Mouse (Mus musculus) midbrain, embryonic 16.5 days (tissue): ENCODE results near the gene 4931422A03Rik. TPM values are rescaled to one million over a fixed set of nuclear protein-coding genes. Genes with fewer than 3 reads are reported as not detected.

Source experiments
- ATAC-seq: fragments of 200-750 bp; cut with Nextera tagmentation; 2 replicates; pipeline ENCODE4 v1.8.0; 2017; ENCODE audit warnings: moderate TSS enrichment
- H3K27ac ChIP-seq: fragments of 300-500 bp; sonication (generic); 2 replicates; pipeline ENCODE4 v1.5.1; 2014; ENCODE audit warnings: mild to moderate bottlenecking, low read length, mixed read lengths
- H3K27me3 ChIP-seq: fragments of 300-500 bp; sonication (generic); 2 replicates; pipeline ENCODE4 v1.6.1; 2014; ENCODE audit warnings: low read depth, low read length, mixed read lengths; ENCODE audit not compliant: control insufficient read depth, insufficient read depth
- H3K36me3 ChIP-seq: fragments of 300-500 bp; sonication (generic); 2 replicates; pipeline ENCODE4 v1.6.1; 2014; ENCODE audit warnings: mild to moderate bottlenecking, low read length, moderate library complexity, mixed read lengths; ENCODE audit not compliant: control insufficient read depth, insufficient read depth
- H3K4me1 ChIP-seq: fragments of 300-500 bp; sonication (generic); 2 replicates; pipeline ENCODE4 v1.6.1; 2014; ENCODE audit warnings: mild to moderate bottlenecking, low read length, mixed read lengths; ENCODE audit not compliant: control insufficient read depth, insufficient read depth
- H3K4me2 ChIP-seq: fragments of 300-500 bp; sonication (generic); 2 replicates; pipeline ENCODE4 v1.6.1; 2014; ENCODE audit warnings: mild to moderate bottlenecking, low read length, mixed read lengths
- H3K4me3 ChIP-seq: fragments of 300-500 bp; sonication (generic); 2 replicates; pipeline ENCODE4 v1.5.1; 2014; ENCODE audit warnings: low read depth, mild to moderate bottlenecking, low read length, moderate library complexity, mixed read lengths
- H3K9ac ChIP-seq: fragments of 300-500 bp; sonication (generic); 2 replicates; pipeline ENCODE4 v1.6.1; 2014; ENCODE audit warnings: low read depth, low read length, mixed read lengths
- H3K9me3 ChIP-seq: fragments of 300-500 bp; sonication (generic); replicated peaks from 2 replicates; pipeline ENCODE4 v1.6.1; 2014; ENCODE audit warnings: mild to moderate bottlenecking, low read length, mixed read lengths; ENCODE audit not compliant: control insufficient read depth, poor library complexity, severe bottlenecking
- WGBS: fragments of 180-500 bp; shearing (Covaris S2); extraction: QIAGEN DNeasy Blood & Tissue Kit; methylation state at CpG from one replicate; pipeline ENCODE4 v1.1.7; 2014; 5-methylcytosine and 5-hydroxymethylcytosine counted together
- polyA plus RNA-seq: library from polyadenylated mRNA; unstranded; fragments of >200 nt; fragmentation: Nextera tagmentation; extraction: Ambion mirVana; gene quantifications from 2 replicates; pipeline ENCODE4 v1.2.1, GENCODE M21; 2015

4931422A03Rik gene
- polyA plus RNA-seq, 1 experiment from 2014 or later, result 2.3 TPM

DNA sequence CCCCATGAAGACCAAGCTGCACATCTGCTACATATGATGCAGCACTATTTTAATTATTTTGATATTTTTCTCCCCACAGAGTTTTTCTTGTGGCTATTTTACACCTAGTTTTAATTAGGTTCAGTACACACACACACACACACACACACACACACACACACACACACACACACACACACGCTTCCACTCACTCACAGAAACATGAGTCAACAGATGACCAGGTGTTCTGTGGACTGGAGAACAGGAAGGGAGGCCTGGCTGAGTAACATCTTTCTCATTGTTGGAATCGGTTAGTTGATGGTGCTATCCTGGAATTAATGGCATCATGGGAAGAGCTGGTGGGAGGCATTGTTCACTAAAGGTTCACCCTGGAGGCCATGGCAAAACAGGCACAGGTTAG, 90.5 kb downstream of the 4931422A03Rik start:
- no peak overlapping the region for H3K4me3 ChIP-seq
- H3K27ac ChIP-seq, result no peak overlapping the region
- H3K4me2 ChIP-seq, result no peak overlapping the region
- H3K36me3 ChIP-seq, result no peaks in the 10 kb centered on the region
- ATAC-seq, result no peak
- 86% methylated on average over 2 of the region's 2 CpGs for WGBS
- H3K27me3 ChIP-seq, result no peaks in the 10 kb centered on the region; the same call in 1 of the 2 replicates
- H3K9ac ChIP-seq, result no peak overlapping the region
- no peaks in the 10 kb centered on the region for H3K9me3 ChIP-seq
- no peaks in the 10 kb centered on the region for H3K4me1 ChIP-seq

DNA sequence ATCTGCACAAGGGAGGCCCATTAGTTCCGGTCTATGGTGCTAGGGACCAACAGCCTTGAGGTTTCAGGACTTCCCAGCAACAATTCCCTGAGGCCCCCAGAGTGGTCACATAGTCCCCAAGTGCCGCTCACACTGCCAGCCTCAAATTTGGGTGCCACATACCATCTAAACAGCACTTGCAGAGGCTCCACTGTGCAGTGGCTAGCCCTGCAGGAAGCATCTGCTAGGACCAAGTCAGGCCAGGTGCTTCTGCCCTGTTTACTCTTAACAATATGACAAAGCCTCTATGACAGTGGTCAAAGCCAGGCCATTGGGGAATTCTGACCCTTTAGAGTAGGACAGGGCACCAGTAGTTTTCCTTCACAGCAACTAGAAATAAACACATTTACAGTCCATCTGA, 91.5 kb downstream of the 4931422A03Rik start:
- Histone ChIP-seq H3K9me3 (no peaks in the 10 kb centered on the region), H3K36me3 (no peaks in the 10 kb centered on the region), H3K27me3 (no peaks in the 10 kb centered on the region; the same call in 1 of the 2 replicates), H3K4me1 (no peaks in the 10 kb centered on the region), H3K4me2 (no peak overlapping the region), H3K9ac (no peak overlapping the region), H3K27ac (no peak overlapping the region), H3K4me3 (no peak overlapping the region)
- ATAC-seq, result no peak
- WGBS, result 82% methylated on average over 2 of the region's 2 CpGs

DNA sequence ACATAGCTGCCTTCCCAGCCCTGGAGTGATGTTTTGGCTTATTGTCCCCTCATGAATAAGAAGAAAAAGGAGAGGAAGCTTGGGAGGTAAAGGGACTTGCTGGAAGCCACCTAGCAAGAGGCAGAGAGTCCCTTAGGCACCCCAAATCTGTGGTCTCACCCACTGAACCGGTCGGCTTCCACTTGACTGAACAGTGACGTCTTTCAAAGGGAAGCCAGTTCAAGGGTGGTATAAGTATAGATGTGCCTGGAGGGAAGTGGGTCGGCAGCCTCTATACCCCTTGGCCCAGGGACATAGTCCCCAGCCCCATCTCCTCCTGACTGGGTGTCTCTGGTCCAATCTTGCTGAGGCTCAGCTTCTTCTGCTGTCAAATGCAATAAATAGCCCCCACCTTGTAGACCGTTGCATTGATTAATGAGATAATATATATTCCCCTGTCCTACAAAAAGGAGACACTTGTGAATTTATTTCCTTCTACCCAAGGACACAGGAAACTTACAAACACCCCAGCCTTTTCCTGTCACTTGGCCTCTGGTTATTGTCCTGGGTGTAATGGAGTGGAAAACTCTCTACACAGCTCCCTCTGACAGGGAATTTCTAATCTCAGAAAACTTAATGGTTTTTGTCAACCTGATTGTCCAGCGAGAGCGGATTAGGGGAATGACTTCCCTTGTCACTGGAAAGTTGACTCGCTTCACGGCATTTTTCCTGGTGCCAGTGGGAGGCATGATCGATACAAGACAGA, 92.3 kb downstream of the 4931422A03Rik start:
- Histone ChIP-seq H3K9ac (no peak overlapping the region), H3K27ac (no peak overlapping the region), H3K4me2 (no peak overlapping the region), H3K4me1 (no peaks in the 10 kb centered on the region), H3K4me3 (no peak overlapping the region), H3K27me3 (no peaks in the 10 kb centered on the region; the same call in 1 of the 2 replicates), H3K36me3 (no peaks in the 10 kb centered on the region), H3K9me3 (no peaks in the 10 kb centered on the region)
- ATAC-seq, result no peak
- 48% methylated on average over 10 of the region's 10 CpGs for WGBS

DNA sequence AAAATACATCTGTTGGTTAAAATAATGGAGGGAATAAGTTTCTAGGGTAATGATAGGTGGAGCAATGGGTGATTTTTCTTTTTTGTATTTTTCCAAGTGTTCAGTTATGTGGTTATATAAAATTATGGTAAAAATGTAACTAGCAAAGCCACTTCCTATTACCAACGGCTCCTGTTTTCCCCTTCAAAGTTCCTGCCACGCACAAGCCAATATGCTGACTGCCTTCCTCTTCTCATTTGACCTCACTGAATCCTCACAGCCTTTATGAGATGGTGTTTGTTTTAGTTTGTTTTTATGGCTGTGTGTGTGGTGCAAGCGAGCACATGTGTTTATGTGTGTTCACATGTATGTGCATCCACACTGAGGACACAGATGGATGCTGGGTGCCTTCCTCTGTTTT, 93.5 kb downstream of the 4931422A03Rik start:
- H3K27ac ChIP-seq, result no peak overlapping the region
- H3K9me3 ChIP-seq, result no peaks in the 10 kb centered on the region
- WGBS, result 92% methylated on average over 3 of the region's 3 CpGs
- H3K9ac ChIP-seq, result no peak overlapping the region
- no peak overlapping the region for H3K4me2 ChIP-seq
- no peak for ATAC-seq
- no peak overlapping the region for H3K4me3 ChIP-seq
- H3K4me1 ChIP-seq, result peaks cover 6% of the 10 kb centered on the region
- H3K36me3 ChIP-seq, result no peaks in the 10 kb centered on the region
- no peaks in the 10 kb centered on the region; the same call in 1 of the 2 replicates for H3K27me3 ChIP-seq

- no peaks in the 10 kb centered on the region for H3K9me3 ChIP-seq
- H3K4me2 ChIP-seq, result no peak overlapping the region
- no peak overlapping the region for H3K9ac ChIP-seq
- H3K27me3 ChIP-seq, result no peaks in the 10 kb centered on the region; the same call in 1 of the 2 replicates
- no peaks in the 10 kb centered on the region for H3K36me3 ChIP-seq
- 28% methylated on average over 7 of the region's 7 CpGs for WGBS
- peaks cover 6% of the 10 kb centered on the region for H3K4me1 ChIP-seq
- H3K4me3 ChIP-seq, result no peak overlapping the region
- no peak overlapping the region for H3K27ac ChIP-seq
- ATAC-seq, result no peak
Measured at GRCm38 (mm10) chr2:103934270-103934669, 93.9 kb downstream of the 4931422A03Rik start.

DNA sequence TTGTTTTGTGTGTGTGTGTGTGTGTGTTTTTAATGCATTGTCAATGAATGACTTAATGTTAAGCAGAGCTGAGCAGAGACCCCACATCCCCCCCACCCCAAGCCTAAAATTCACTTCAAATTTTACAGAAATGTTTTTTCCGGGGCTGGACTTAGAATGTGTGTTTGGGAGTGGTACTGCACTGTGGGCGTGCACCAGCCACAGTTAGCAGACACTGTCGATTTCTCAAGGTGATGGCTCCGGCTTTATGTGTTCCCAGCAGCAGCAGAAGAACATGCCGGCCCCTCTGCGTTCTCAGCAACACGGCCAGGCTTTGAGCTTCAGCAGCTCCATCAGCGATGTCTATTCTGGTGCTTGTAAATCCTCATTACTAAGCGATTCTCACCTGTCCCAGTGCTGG, 95.7 kb downstream of the 4931422A03Rik start:
- Histone ChIP-seq H3K36me3 (no peaks in the 10 kb centered on the region), H3K4me3 (no peak overlapping the region), H3K27me3 (no peaks in the 10 kb centered on the region; the same call in 1 of the 2 replicates), H3K4me2 (no peak overlapping the region), H3K27ac (no peak overlapping the region), H3K9ac (no peak overlapping the region), H3K4me1 (peaks cover 6% of the 10 kb centered on the region), H3K9me3 (no peaks in the 10 kb centered on the region)
- ATAC-seq, result no peak
- WGBS, result 82% methylated on average over 9 of the region's 9 CpGs

DNA sequence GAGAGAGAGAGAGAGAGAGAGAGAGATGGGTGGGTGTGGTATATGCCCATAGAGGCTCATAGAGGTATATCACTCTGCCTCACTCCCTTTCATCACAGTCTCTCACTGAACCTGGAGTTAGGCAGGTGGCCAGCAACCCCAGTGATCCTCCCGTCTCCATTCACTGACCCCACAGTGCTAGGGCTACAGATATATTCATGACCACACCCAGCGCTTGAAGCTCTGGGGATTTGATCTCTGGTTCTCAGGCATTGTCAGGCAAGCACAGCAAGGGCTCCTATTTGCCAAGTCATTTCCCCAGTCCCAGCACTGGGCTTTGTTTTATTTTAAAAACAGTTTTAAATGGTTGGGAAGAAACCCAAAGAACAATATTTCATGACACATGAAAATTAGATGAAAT, 96.1 kb downstream of the 4931422A03Rik start:
- Histone ChIP-seq H3K9ac (no peak overlapping the region), H3K4me2 (no peak overlapping the region), H3K36me3 (no peaks in the 10 kb centered on the region), H3K4me3 (no peak overlapping the region), H3K27ac (no peak overlapping the region), H3K27me3 (no peaks in the 10 kb centered on the region; the same call in 1 of the 2 replicates), H3K4me1 (peaks cover 6% of the 10 kb centered on the region), H3K9me3 (no peaks in the 10 kb centered on the region)
- no peak for ATAC-seq
- 51% methylated on average over 2 of the region's 2 CpGs for WGBS

- Histone ChIP-seq H3K4me2 (no peak overlapping the region), H3K9ac (no peak overlapping the region), H3K36me3 (no peaks in the 10 kb centered on the region), H3K4me1 (peaks cover 6% of the 10 kb centered on the region), H3K27me3 (no peaks in the 10 kb centered on the region; the same call in 1 of the 2 replicates), H3K9me3 (no peaks in the 10 kb centered on the region), H3K27ac (no peak overlapping the region), H3K4me3 (no peak overlapping the region)
- ATAC-seq, result no peak
- 79% methylated on average over 7 of the region's 7 CpGs for WGBS
Measured at GRCm38 (mm10) chr2:103931511-103931911, 96.7 kb downstream of the 4931422A03Rik start.

DNA sequence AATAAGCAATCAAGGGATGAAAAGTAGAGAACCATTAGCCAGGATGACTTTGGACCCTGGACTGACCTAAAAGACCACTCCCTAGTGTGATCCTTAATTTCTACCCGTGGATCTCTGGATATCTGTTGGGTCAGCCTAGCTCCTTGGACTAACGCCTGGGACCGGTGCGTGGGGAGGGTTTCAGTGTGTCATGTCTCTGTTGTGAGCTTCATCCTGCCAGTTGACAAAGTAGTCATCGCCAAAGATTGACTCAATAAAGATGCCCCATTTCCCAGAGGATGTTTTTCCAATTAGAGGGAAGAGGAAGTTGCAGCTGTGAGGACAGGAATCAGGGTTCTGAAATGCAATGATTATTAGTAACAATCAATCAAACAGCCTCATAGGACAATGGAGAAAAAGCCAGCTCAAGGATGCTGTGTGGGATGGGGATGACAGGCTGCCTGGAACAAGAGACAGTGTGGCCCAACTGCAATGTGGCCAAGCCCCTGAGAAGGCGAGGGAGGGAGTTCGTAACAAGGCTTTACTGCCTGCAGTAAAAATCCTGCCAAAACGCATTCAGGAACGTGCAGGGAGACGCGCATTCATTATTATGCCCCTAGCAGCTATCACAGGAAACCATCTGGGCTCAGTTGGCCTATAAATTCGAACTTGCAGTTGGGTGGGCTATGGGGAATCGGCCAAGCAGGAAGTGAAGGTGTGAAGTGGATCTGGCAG, 97.7 kb downstream of the 4931422A03Rik start:
- H3K27ac ChIP-seq, result peak overlapping the region; percentile 8; the same call in 1 of the 2 replicates
- H3K4me3 ChIP-seq, result no peak overlapping the region
- no peak overlapping the region for H3K4me2 ChIP-seq
- no peaks in the 10 kb centered on the region for H3K9me3 ChIP-seq
- H3K27me3 ChIP-seq, result no peaks in the 10 kb centered on the region; the same call in 1 of the 2 replicates
- no peak overlapping the region for H3K9ac ChIP-seq
- 47% methylated on average over 13 of the region's 13 CpGs for WGBS
- ATAC-seq, result no peak
- peaks cover 6% of the 10 kb centered on the region for H3K4me1 ChIP-seq
- H3K36me3 ChIP-seq, result no peaks in the 10 kb centered on the region
